Mouse (Mus musculus): ENCODE measurements around the gene Ino80d.
A peak's percentile ranks its signal among the peaks of the same experiment; 100 is the strongest.

The Ino80d gene

DNA sequence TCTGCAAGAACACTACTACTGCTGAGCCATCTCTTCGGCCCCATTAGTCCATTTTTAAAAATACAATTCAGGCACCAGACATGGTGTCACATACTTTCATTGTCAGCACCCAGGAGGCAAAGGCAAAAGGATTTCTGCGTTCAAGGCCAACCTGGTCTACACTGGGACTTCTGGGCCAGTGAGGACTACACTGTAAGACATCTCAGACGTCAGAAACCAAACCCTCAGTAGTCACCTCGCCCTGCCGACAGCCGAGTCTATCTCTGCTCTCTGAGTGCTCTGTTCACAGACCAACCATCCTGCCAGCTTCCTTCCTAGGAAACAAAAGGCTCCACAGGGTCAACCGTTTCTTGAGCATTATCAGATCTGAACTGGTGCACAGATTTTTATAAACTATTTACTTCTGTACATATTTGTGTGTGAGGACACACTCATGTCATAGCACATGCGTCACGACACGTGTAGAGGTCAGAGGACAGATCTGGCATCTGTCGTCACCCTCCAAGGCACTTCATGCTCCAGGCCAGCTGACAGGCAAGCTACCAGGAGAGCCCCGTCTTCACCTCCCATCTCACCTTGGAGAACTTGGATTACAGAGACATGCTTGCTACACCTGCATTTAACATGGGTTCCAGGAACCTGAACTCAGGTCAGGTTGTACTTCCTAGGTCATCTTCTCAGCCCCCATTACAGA lies 11.6 kb downstream of the Ino80d start:
- DNase-seq, result no peak

DNA sequence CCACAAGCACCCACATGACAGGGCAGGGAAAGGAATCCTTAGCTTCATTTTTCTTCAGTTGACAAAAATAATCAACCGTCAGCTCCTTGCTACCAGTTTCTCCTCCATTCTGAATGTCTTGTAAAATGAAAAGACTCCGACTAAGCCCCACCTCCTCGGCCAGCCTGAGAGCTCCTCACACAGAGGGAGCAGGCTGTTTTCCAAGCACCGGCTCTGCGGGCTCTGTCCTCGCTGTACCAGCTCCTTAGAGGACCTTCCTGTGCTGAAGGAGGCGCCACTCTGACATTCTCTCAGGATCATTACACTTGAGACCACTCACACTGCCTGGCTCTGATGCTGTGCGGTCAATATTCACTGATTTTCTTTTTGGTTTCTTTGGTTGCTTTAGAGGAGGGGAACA lies 14.3 kb downstream of the Ino80d start:
- DNase-seq, result no peak

DNA sequence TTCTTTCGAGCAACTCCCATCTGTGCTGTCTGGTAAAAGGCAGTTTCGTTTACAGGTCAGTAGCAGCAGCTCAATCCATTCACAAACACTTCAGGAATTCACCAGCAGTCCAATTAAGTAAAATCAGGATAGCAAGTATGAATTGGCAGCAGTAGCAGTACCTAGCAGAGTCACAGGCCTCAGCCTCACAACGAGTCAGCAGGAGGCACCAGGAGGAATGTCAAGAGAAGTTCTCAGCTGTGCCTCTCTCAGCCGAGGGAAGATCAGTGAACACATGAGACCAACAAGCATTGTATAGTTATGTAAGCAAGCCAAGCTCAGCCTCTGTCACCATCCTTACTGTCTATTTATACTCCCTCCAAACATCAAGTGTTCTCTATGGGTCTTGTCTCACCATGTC lies 15.6 kb downstream of the Ino80d start:
- DNase-seq, result no peak

DNA sequence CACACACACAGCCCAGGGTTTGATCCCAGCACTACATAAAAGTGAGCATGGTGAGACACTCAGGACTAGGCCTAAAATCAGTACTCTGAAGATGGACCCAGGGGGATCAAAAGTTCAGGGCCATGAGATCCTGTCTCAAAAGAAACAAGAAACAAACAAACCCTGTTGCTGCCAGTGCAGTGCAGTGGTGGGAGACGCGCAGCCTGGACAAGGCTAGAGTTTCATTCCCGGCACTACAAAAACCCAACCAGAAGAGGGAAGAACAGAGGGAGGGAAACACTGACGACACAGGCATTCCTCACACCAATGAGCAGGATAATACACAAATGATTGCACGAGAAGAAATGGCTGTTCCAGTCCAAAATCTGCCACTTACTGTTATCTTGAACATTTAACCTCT lies 18.4 kb downstream of the Ino80d start:
- DNase-seq, result no peak

DNA sequence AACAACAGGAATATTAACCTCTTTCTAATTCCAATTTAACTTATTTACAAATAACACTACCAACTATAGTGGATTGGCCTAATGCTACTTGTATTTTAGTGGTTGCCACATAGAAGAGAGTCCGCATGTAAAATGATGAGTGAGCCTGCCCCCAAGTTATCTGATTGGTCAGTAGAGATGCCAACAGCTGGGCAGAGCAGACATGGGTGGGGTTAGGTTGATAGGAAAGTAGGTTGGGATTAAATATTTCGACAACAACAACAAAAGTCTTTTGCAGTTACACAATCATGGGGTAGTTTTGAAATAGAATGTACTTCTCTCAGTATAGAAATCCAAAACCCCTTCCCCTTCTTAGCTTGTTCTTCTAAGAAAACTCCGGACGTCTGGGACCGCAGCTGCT lies 24.7 kb downstream of the Ino80d start:
- DNase-seq, result no peak

DNA sequence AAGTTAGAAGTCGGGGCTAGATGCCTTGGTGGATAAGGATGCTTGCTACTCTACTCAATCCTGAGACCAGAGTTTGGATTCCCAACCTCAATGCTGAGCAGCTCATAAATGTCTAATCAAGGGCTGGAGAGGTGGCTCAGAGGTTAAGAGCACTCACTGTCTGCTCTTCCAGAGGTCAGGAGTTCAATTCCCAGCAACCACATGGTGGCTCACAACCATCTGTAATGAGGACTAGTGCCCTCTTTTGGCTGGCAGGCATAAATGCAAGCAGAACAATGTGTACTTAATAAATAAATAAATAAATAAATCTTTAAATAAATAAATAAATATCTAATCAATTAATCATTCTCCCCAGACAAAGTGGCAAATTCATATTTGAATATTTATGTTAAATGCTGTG lies 25.9 kb downstream of the Ino80d start:
- DNase-seq, result no peak

DNA sequence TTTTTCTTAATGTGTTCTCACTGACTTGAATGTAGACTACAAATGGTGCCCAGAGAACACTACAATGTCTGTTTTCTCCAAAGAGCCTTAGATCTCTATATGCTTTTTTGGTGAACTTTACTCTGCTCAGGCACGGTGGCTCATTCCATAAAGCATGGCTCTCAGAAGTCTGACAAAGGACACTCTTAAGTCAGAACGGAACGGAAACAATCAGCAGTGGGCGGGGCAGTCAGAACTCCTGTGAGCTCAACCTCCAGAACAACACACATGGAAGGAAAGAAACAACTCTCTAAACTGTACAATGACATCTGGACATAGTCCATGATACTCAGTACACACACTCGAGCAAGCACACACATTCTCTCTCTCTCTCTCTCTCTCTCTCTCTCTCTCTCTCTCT lies 34.2 kb downstream of the Ino80d start:
- DNase-seq, result no peak

DNA sequence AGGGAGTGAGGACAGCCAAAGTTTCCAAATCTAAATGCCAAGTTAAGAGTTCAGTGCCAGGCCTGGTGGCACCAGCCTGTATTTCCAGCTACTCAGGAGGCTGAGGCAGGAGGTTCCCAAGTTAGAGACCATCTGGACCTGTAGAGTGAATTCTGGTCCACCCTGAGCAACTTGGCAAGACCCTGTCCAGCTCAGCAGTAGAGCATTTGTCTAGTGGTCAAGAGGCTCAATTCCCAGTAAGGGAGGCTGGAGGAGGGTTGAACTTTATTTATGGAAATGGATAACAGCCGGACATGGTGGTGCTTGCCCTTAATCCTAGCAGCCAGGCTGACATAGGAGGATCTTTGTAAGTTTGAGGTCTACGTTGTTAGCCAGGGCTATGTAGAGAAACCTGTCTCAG lies 38.1 kb downstream of the Ino80d start:
- DNase-seq, result no peak

DNA sequence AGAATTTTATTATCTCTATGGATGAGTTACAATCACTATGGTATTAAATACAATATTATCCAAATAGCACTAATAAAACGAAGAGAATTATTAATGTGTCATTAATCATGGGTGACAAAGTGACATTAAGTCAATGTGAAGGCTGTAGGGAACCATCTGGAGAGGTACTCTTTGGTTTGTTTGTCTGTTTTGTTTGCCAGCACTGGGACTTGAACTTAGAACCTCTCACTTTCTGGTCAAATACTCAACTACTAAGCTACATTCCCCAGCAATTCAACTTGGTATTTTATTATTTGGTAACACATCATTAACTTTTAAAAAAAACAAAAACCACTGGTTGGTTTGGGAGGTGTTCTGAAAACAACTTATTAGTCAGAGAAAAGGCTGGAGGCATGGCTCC lies 43.1 kb downstream of the Ino80d start:
- no peak for DNase-seq

DNA sequence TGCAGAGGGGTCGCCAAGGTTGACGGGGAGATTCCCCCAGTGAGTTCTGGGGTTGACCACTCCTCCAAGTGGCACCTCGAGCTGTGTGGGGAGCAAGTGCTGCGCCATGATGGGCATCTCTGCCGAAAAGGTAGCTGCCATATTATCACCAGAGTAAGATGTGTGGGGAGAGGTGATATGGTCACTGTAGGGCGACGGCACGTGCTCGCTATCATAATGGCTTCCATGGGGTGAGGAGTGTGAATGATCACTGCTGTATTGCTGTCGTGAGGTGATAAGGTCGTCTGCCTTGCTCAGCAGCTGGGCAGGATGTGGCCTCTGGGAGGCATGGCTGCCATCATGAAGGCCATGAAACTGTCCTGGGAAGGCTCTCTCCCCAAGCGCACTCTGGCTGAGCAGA lies 56.1 kb downstream of the Ino80d start:
- DNase-seq, result no peak

DNA sequence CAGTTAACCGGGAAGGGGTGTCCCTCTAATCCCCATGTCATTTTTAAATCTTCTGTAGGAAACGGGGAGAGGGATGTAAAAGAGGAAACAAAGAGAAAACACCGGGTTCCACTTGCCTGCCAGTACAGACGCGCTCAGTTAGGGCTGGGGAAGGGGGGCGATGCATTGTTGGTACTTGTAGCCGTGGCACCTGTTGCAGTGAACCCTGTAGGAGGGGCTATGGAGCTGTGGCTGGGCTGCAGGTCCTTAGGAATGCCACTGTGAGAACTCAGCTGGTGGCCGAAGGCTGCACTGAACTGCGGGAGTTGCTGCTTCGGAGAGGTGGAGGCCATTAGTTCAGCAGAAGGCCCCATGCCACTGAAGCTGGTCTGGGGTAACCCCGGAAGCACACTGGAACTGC lies 56.6 kb downstream of the Ino80d start:
- DNase-seq, result no peak

DNA sequence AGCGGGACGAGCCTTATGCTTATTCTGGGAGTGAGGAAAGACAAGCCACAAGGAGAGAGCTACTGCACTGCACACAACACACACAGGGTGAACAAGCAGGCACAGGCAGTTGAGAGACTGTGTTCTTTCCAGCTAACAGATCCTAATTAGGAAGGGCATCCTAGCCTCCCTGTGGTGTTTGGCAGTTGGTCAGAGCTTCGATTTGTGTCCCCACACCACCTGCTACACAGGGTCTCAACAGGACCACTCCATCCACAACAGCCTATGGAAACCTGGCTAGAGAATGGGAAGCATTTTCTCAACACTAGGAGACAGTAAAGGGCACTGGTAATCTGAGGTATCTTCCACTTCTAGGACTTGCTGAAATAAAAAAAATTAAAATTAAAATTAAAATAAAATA lies 57.1 kb downstream of the Ino80d start:
- DNase-seq, result no peak

DNA sequence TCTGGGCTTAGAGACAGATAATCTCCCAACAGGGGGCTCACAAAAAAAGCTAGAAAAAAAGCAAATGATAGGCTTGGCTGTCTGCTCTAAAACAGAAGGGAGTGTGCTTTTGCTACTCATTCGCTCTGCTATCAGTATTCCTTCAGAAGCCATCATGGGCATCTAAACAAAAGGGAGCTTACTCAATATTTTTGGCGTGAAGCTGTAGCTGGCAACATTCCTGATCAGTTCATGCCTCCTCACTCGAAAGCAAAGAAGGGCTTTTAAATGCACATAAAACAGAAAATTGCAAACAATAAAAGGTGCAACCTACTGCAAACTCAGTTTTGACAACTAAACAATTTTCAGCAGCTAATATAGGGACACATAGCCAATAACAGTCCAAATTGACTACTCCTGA lies 59.1 kb downstream of the Ino80d start:
- DNase-seq, result no peak

DNA sequence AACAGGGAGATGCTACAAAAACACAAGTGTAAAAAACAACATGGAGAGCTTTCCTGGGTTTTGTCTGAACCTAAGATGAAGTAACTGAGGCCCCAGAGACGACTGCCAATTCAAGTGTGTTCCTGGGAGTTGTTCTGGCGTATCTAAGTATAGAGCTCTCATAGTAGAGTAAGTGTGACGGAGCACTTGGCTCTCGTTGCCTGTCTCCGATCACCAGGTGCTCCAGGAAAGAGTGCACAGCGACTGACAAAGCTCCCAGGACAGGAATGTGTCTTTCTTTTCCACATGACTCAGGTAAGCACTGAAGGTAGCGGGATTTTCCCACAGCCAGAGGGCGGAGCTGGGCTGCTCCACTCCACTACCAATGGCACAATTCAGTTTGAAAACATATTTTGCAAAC lies 63.6 kb downstream of the Ino80d start:
- no peak for DNase-seq

DNA sequence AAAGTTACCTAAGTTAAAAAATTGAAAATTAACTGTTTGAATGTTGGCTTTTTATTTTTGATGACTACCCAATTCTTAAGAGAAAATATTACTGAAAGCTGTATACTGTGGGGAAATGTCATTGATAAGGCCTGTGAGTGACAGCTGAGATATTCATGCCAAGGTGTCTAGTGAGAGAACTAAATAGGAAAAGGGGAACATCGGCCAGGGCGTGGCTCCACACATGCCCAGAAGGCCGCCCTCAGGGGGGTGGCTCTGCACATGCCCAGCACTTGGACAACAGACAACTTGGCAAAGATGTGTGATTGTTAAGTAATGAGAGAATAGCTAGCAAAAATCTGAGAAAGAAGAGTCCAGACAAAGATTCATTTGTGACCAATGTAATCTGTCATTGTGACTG lies 64.5 kb downstream of the Ino80d start:
- DNase-seq, result no peak

DNA sequence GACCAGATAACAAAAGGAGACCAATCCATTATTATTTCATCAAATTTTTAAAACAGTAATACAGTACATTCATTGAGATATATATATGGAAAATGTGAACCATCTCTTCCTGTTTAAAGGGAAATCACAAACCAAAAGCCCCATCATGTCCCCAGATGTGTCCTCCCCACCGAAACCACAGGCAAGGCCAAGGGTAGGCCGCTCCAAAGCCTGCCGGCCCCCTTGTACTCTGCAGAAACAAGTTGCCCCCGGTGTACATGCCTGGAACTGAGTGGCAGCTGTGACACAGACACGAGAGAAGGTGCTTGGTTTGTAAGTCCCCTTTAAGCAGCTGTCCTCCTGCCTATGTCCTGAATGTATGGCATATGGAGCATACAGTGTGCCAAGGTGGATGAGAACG lies 66.5 kb downstream of the Ino80d start:
- DNase-seq, result no peak

DNA sequence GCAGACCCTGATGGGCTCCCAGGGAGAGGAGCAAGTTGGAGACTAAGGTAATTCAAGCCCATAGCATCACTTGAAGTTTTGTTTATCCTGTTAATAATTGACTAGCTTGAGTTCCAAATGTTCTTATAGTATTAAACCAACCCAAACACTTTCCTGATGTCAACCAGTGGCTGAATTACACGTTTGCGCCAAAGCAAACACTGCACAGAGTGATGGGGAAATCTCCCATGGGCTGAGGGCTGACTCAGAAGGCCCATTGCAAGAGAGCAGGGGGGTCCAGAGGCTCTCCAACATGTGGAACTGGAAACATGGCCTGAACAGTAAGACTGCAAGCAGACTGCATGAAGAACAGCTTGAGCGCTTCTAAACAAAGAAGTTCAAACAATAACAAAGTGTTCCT lies 81.5 kb downstream of the Ino80d start:
- no peak for DNase-seq

DNA sequence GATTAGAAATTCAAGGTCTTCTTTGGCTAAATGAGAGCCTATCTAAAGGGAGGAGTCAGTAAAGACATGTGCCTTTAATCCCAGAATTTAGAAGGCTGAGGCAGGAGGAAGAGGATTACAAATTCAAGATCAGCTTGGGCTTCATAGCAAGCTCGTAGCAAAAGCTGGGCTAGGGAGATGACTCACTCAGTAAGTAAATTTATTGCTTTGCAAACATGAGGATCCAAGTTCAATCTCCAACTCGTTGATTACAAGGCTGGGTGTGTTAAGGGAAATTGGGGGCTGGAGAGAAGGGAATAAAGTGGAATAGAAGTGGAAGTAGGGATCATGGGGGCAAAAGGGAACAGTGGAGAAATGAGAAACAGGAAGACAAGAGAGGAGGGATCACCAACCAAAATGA lies 94.6 kb downstream of the Ino80d start:
- DNase-seq, result no peak

DNA sequence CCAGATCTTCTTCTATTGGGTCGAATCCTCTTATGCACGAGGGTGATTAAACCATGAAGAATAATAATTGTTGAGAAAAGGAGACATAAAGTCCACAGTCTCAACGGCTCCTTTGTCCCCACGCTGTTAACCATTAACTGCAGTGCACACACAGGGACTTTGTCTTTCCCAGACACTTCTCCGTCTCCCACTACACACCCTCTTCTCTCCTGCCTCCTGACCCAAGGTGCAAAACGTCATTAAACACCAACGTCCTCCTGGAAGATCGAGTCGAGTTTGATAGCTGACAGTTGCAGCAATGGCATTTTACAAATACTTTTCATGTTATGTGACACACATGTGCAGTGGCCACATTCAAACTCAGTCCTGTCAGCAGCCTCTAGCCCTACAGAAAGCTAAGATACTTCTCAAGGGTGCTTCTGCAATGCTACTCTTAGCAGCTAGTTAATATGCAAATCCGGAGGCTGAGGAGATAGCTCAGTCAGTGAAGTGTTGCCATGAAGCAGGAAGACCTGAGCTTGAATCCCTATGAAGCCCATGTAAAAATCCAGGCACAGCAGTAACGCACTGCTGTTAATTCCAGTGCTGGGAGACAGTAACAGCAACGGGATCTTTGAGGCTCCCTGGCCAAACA lies 109.3 kb downstream of the Ino80d start:
- no peak for DNase-seq

DNA sequence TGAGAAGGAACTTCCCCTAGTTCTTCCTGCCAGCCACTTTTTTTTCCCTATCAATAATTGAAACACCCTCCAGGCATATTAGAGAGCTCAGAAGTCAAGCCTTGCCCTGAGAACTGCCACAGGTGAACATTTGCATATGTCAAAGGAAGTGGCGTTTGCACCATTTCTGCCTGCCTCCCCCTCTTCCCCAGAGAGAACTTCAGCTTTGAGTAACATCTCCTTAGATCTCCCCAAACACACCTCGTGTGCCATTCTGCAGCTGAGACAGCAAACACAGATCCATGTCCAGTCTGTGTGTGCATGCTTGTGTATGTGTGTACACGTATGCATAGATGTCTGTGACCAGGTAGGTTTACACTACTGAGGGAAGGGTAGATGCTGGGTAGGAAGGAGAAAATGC lies 112.6 kb downstream of the Ino80d start:
- DNase-seq, result no peak

DNA sequence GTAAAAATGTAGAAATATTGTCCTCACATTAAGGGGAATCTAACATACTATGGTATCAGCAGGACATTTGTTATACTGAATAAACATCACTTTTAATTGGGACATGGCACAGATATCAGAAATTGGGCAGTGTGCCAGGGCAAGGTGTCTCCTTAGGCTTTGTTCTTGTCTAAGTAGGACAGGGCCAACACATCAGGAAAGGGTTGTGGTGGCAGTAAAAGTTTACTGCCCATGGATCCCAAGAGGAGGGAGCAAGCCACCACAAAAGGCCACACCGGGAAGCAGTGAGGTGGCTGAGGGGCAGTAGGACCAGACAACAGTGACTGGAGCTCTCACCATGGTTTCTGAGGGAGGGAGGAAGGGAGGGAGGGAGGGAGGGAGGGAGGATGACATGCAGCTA lies 121.1 kb downstream of the Ino80d start:
- DNase-seq, result no peak

DNA sequence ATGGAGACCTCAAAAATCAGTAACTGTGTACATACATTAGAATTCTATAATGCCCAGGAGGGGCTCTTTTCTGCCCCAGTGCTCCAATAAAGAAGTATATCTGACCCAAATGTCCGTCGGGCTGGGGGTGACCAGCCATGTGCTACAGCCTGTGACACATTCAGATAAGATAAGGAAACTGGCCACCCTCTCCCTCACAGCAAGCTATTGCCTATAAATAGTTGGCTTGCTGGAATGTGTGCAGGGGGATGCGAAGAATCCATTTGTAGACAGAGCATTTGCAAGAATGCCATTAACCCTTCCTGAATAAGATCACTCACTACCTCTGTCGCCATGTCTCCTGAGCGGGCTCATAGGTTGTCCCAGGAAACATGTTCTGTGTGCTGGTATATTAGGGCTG lies 121.8 kb downstream of the Ino80d start:
- no peak for DNase-seq

DNA sequence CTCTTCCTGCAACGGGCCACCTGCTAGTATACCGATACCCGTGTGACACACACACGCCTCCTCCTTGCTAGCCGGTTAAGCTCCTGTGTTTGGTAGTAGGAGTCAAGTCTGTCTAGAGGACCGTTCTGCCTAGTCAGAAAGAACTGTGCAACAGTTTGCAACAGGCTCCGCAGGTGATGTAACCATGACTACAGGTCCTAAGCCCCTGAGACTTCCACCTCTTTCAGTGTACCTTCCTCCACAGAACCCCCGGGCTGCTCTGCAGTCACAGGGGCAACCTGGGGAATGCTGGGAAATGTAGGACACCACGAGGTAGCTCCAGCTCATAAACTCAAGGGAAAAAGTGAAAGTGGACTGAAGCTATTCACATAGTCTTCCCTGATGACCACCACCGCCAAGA lies 123.4 kb downstream of the Ino80d start:
- DNase-seq, result no peak

DNA sequence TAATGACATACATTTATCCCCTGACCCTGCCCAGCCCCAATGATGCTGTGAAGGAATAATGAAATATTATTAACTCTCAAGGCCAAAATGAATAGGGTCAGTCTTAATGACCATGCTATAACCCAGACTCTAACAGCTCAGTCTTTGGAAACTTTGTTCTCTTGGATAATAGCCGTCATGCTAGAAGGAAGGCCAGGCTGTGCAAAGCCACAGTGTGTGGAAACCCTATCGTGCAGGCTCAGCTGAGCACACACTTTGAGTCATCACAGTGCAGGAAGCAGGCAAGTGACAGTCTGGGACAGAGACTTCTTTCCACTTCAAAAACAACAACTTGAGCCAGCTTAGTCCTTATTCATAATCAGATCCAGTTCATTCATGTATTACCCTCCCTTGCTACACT lies 126.9 kb downstream of the Ino80d start:
- DNase-seq, result no peak

DNA sequence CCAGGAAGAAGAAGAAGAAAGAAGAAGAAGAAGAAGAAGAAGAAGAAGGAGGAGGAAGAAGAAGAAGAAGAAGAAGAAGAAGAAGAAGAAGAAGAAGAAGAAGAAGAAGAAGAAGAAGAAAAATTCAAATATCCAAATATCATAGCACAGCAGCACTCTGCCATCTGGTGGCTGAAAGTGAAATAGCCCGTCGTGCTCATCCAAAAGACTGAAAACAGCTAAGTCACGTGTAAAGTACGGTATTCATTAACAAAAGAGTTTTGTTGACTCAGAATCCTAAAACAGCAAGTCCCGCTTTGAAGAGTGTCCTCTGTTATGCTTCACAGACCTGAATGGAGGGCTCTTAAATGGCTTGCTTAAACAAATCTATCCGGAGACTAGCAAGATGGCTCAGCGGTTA lies 128.2 kb downstream of the Ino80d start:
- DNase-seq, result peak; percentile 45
